Mouse (Mus musculus): ENCODE data around the gene Cpxm2.

Gene Cpxm2

DNA sequence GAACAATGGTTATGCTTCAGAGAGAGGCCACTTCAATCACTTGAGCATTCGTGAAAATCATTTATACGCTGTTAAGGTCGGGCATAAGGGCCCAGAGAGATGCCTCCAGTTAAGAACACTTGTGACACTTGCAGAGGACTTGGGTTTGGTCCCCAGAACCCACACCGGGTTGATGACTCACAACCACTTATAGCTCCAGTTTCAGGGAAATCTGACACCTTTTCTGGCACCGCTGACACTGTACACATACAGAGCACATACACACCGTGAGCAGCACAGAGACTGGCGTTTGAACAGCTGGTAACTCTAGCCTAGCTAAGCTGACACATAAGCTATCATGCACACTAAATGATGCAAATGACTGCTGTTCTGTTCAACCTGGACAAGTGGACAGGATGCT is 145.5 kb downstream of the Cpxm2 start:
- Histone ChIP-seq H3K4me1 (replicated peaks; ENCODE audit: low read depth, low read length) (0 out of 2 replicates have a peak, but pooled peaks cover 2% of the 10 kb centered on the region), H3K4me3 (replicated peaks; ENCODE audit: low read length) (no peak overlapping the region), H3K27me3 (ENCODE audit: insufficient read depth, low read length) (peaks cover 88% of the 10 kb centered on the region), H3K9me3 (ENCODE audit: low read length) (peaks cover 13% of the 10 kb centered on the region; the same call in 1 of the 2 replicates), H3K36me3 (ENCODE audit: insufficient read depth, low read length) (no peaks in the 10 kb centered on the region)
- TF ChIP-seq POU5F1 (IDR thresholded peaks at IDR 0.05; ENCODE audit: borderline replicate concordance, low read length) (no peak), CTCF (conservative IDR thresholded peaks at IDR 0.05; ENCODE audit: low read length) (no peak), NANOG (IDR thresholded peaks at IDR 0.05; ENCODE audit: borderline replicate concordance, low read length) (no peak)

DNA sequence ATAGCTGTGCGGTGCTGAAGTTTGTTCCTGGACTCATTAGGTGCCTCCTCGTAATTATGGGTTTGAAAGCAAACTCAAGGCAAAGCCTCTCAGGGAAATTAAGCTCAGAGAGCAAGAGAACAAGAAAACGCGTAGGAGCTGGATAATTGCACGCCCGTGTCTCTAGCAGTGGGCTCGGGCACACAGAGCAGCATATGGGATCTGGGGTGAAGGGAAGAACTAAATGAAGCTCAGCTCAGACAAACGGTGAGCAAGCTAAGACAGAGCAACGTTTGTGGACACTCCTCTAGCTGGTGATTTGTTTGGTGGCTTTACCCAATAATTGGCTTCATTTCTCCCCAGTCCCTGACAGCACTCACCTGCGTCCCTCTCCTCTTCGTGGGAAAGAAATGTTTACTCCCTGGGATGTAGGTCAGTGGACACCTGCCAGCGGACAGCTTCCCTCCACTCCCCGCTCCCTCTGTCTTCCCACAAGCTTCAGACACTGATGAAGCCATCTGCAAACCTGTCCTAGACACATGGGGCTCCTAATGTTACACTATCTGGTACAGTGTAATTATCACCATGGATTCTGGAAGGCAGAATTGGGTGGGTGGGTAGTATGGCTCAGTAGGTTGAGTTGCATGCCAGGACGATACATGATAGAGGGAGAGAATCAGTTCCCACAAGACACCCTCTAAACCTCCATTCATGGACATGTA is 148.4 kb downstream of the Cpxm2 start:
- TF ChIP-seq CTCF (conservative IDR thresholded peaks at IDR 0.05; ENCODE audit: low read length) (no peak), POU5F1 (IDR thresholded peaks at IDR 0.05; ENCODE audit: borderline replicate concordance, low read length) (no peak), NANOG (IDR thresholded peaks at IDR 0.05; ENCODE audit: borderline replicate concordance, low read length) (no peak)
- H3K4me1 ChIP-seq (replicated peaks; ENCODE audit: low read depth, low read length), result no peaks in the 10 kb centered on the region
- H3K9me3 ChIP-seq (ENCODE audit: low read length), result peaks cover 26% of the 10 kb centered on the region
- no peak overlapping the region for H3K4me3 ChIP-seq (replicated peaks; ENCODE audit: low read length)
- H3K27me3 ChIP-seq (ENCODE audit: insufficient read depth, low read length), result peaks cover 68% of the 10 kb centered on the region
- H3K36me3 ChIP-seq (ENCODE audit: insufficient read depth, low read length), result no peaks in the 10 kb centered on the region

- Histone ChIP-seq H3K4me1 (replicated peaks; ENCODE audit: low read depth, low read length) (peaks cover 10% of the 10 kb centered on the region; the same call in 1 of the 2 replicates), H3K4me3 (replicated peaks; ENCODE audit: low read length) (no peak overlapping the region), H3K9me3 (ENCODE audit: low read length) (peaks cover 56% of the 10 kb centered on the region), H3K36me3 (ENCODE audit: insufficient read depth, low read length) (no peaks in the 10 kb centered on the region; the same call in 1 of the 2 replicates), H3K27me3 (ENCODE audit: insufficient read depth, low read length) (no peaks in the 10 kb centered on the region)
- TF ChIP-seq POU5F1 (IDR thresholded peaks at IDR 0.05; ENCODE audit: borderline replicate concordance, low read length) (no peak), NANOG (IDR thresholded peaks at IDR 0.05; ENCODE audit: borderline replicate concordance, low read length) (no peak), CTCF (conservative IDR thresholded peaks at IDR 0.05; ENCODE audit: low read length) (no peak)
These were observed 161.7 kb downstream of the Cpxm2 start for GRCm38 (mm10) chr7:131992873-131993272.

DNA sequence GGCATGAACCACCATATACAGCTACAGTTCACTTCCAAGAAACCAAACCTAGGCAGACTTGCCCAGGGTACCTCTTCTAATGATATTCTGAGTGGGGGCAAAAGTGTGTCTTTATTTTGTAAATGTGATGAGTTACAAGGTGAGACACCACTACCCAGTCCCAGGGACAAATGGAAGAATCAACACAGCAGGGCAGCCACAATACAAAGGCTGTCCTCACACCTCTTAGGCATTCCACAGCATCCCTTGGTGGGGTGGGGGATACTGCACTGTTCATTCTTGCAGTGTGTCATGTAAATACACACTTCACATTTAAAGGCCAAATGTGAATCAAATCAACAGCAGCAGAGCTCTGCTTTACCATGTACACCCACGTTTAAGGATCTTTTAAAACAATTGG is 162.3 kb downstream of the Cpxm2 start:
- peaks cover 10% of the 10 kb centered on the region; the same call in 1 of the 2 replicates for H3K4me1 ChIP-seq (replicated peaks; ENCODE audit: low read depth, low read length)
- H3K9me3 ChIP-seq (ENCODE audit: low read length), result peaks cover 56% of the 10 kb centered on the region
- H3K36me3 ChIP-seq (ENCODE audit: insufficient read depth, low read length), result no peaks in the 10 kb centered on the region; the same call in 1 of the 2 replicates
- no peaks in the 10 kb centered on the region for H3K27me3 ChIP-seq (ENCODE audit: insufficient read depth, low read length)
- H3K4me3 ChIP-seq (replicated peaks; ENCODE audit: low read length), result no peak overlapping the region
- TF ChIP-seq CTCF (conservative IDR thresholded peaks at IDR 0.05; ENCODE audit: low read length) (no peak), NANOG (IDR thresholded peaks at IDR 0.05; ENCODE audit: borderline replicate concordance, low read length) (no peak), POU5F1 (IDR thresholded peaks at IDR 0.05; ENCODE audit: borderline replicate concordance, low read length) (no peak)

- Histone ChIP-seq H3K4me3 (replicated peaks; ENCODE audit: low read length) (no peak overlapping the region), H3K36me3 (ENCODE audit: insufficient read depth, low read length) (no peaks in the 10 kb centered on the region), H3K9me3 (ENCODE audit: low read length) (peaks cover 50% of the 10 kb centered on the region), H3K27me3 (ENCODE audit: insufficient read depth, low read length) (no peaks in the 10 kb centered on the region), H3K4me1 (replicated peaks; ENCODE audit: low read depth, low read length) (peaks cover 10% of the 10 kb centered on the region; the same call in 1 of the 2 replicates)
- TF ChIP-seq NANOG (IDR thresholded peaks at IDR 0.05; ENCODE audit: borderline replicate concordance, low read length), result no peak
These were observed 165.5 kb downstream of the Cpxm2 start for GRCm38 (mm10) chr7:131989056-131989455.

Data from E14TG2a.4 (cell line).